Mouse (Mus musculus) right cerebral cortex, postnatal 4 days (tissue): ENCODE measurements around the gene E330021D16Rik.
"Not testable (repeated sequence)": the region's sequence is repeated elsewhere in the genome, so short reads cannot be mapped to it uniquely, and the experiment has no call there.

ENCODE experiments used
- DNase-seq: peaks from one replicate; pipeline ENCODE4 v3.0.0-alpha.2; 2022

The E330021D16Rik gene

DNA sequence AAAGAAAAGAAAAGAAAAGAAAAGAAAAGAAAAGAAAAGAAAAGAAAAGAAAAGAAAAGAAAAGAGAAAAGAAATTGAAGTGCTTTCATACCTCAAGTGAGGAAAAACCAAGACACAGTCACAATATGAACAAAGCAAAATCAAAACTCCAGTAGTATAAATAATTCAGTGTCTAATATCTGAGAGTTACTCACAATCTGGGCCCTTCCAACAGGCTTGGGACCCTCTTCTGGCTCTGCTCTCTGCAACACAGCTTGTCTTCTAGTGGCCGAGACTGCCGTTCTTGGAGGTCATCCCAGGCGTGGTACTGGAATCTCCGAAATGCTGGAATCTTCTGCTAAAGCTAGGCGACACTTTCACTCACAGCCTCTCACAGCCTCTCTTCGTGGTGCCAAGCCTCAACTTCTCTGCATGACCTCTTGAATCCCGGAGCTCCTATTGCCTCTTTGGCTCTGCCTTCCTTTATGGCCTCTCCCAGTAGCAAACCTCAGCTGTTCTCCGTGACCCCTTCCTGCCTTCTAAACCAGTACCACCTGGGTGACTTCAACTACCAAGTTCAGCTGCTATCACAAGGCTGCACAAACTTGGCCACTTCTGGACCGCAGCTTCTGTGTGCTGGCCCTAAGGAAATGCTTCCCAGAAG is at the start of gene E330021D16Rik:
Gene E330021D16Rik, minus strand, starts transcription at position 437 of the 643 bp plus-strand sequence.
- DNase-seq = no peak

DNA sequence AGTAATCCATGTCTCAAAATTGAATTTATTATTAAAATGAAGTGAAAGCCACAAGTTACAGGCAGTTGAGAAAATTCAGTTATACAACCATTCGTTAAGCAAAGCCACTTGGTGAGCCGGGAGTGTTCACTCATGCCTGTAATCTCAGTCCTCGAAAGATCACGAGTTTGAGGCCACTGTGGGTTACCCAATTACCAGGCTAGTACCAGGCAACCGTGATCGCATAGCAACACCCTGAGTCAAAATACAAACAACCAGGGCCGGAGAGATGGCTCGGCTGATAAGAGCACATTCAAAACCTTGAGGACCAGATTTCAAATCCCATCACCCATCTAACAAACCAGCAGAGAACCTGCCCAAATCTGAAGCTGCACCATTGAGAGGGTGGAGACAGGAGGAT is 49.7 kb upstream of the E330021D16Rik start:
- DNase-seq = no peak

DNA sequence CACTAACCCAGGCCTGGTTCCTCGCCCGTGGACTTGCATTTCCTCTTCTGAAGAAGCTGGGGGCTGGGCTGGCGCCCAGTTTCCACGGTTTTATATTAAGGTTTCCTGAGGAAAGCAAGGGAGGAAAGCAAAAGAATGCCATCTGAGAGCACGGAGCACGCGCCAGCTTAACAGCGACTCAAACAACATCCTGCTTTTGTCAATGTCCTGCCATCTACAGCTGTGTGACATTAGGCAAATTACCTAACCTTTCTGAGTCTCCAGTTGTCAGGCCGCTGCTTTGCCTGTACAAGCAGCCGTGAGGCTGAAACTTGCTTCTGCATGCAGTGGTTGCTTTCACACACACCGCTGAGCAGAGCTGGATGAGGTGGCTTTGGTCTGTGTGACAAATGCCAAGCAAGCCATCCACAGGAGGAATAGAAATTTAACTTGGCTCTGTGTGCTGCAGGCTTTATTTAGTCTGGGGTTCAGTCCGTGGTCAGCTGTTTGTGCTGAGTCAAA is 48.8 kb upstream of the E330021D16Rik start:
- DNase-seq = peak; percentile 34

DNA sequence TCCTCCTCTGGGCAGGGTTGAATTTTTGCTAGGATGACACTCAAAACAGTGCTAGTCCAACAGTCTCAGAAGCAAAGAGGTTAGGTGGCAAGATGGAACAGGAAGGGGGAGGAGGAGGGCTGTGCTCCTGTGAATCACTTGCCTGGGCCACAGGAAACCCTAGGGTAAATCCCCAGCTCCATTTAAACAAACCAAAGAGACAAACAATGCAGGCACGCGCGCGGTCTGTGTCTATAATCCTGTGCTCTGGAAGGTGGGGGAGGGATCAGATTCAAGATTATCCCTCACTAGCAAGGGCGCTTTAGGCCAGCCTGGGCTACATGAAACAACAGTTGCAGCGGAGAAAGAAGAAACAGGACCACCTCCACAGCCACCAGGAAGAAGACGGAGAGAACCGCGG is 48.1 kb upstream of the E330021D16Rik start:
- no peak for DNase-seq

DNA sequence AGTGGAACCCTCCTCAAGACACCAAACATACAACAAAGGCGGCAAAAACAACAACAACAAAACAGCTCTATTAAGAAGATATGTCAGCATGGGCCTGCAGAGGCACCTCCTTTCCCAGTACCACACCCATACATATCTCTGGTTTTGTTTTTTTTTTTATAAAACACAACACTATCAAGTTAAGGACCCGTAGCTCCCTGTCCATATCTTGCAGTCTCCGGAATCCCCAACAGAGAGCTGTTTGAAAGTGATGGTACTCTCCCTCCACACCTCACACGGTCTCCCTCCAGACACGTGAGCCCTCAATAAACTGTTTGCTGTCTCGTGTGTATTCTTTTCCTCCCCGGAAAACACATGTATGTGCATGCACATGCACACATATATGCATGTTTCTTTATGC is 43.8 kb upstream of the E330021D16Rik start:
- DNase-seq = no peak

DNA sequence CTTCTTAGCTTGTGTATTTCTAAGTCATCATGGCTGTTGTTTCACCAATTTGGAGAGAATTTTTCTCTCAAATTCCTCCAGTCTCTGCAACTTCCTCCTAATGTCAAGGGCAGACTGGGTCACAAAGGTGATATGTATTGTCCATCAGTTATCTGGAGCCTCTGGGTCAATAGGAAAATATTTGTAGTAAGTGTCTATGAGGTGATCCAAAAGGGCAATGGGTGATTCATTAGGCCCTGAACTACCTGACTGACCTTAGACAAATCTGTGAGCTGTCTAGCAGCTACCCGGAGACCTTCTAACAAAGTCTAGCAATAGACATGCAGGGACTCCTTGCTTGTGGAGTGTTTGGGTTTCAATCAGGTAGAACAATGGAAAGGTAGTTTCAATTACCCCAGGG is 40.9 kb upstream of the E330021D16Rik start:
- no peak for DNase-seq

DNA sequence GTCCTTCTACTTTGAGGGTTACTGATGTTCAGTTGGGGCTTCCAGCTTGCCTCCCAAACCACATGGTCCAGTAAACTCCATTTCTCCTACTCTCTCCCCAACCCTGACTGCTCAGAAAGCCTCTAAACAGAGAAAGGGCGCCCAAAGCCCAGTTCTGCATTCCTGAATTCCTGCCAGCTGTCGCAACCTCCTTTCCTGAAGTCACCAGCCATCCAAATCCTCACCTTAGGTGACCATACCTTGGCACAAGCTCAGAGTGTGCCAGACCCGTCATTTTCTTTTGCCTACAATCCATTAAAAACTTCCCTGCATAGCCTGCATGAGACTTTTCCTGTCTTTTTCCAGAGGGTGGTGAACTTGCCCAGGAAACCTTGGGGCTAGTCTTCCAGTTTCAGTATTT is 40.3 kb upstream of the E330021D16Rik start:
- no peak for DNase-seq

DNA sequence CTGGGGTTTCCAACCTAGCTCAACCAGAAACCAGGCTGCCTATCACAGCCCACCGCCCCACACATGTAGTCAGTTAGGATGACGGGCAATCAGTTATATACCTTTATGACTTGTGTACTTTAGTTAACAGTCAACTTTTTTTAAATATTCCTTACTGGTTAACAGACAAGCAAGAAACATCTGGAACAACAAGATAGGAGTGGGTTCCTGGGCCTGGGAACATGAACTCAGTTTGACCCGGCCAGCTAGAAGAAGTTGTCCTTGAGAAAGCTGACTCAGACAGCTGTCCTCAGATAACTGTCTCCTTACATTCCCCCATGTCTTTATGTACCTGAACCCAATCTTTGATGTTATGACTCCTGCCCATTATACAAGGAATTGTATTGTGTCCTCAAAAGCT is 37.3 kb upstream of the E330021D16Rik start:
- DNase-seq = no peak

DNA sequence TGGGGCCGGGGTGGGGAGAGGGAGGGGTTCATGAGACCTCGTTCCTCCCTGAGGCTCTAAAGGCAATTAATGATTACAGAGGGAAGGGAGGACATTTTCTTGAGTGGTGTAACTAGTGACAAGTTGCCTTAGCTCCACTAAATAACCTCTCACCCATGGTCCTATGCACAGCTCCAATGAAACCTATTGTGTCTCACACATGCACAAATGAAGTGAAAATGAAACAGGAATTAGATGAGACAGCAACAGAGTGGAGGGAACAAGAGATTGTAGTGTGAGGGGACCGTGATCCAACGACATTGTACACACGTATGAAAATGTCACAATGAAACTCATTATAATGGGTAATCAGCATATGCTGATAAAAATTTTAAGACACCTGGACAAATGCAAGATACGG is 35.5 kb upstream of the E330021D16Rik start:
- no peak for DNase-seq

DNA sequence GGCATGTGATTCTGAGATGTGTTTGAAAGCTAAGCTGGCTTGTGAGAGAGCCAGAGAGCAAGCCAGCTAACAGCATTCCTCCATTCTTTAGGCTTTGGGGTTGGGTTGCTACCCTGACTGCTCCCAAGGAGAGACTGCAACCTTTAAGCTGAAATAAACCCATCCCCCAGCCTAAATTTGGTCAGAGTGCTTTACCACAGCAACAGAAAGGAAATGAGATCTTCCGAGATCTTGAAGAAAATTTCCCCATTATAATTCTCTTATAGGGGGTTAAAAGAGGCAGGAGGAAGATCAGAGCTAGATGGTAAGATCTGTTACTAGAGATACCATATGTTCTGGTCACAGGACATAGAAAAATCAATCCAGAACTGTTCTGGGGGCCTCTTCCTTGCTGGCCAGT is 34.6 kb upstream of the E330021D16Rik start:
- no peak for DNase-seq

DNA sequence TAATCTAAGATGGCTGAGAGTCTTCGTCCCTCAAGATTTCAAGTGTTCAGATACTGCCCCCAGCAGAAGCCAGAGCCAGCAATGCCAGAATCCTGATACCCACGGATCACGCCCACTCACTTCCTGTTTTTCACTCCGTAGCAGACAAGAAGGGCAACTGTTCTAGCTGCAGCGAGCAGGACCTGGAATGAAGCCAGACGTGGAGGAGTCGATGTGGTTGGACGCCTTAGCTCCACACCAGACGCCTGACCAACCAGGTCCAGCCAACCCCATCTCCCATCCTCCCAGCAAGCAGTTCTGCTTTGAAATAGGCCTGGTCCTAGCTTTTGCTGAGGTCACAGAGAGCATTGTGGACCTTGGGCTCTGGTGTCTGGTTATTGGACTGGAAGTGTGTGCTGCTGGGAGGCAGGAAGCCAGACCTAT is 33.9 kb upstream of the E330021D16Rik start:
- DNase-seq = peak; percentile 15

DNA sequence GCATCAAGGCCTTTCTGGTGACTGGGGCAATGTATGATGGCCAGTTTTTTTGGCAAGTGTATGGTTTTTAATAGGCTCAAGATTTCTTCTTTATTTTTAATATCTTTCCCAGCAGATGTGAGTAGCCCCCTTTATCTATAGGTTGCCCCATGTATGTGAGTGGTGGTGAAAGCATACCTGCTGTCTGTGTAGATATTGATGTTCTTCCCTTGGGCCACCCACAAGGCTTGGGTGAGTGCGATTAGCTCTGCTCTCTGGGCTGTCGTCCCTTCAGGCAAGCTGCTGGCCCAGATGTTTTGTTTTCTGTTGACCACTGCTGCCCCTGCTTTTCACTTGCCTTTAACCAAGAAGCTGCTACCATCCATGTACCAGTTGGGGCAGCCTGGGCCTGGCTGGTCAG is 23.8 kb upstream of the E330021D16Rik start:
- DNase-seq = not testable (repeated sequence)

DNA sequence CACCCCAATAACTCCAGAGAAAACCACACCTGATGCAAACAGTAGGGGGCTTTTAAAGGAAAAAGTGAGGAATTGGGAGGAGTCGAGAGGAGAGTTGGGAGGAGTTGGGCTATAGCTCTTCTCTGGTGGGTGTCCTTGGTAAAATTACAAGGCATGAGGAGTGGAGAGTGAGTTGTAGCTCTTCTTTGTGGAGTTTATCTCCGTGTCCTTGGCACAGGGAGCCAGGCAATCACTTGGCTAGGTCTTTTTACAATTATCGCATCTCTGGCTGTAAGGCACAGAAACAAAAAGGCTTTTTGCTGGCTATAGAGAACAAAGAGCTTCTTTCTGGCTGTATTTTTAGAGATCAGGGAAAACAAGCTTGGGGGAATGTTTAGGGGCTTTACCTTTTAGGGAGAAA is 20.8 kb upstream of the E330021D16Rik start:
- DNase-seq = not testable (repeated sequence)

DNA sequence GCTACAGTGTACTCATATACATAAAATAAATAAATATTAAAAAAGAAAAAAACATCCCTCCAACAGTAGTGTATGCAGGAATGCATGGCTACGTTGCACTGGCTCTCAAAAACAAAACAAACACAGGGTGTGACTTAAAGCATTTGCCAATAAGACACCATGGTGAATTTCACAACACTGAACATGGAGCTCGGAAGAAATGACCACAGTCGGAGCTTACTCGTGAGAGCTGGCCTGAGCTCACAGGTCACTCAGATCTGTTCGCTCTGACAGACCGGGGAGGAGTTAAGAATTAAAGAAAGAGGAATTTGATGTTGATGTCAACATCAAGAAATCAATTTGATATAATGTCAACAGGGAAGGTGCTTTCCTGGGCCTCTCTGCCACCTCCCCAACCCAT is 18.2 kb upstream of the E330021D16Rik start:
- DNase-seq = no peak

DNA sequence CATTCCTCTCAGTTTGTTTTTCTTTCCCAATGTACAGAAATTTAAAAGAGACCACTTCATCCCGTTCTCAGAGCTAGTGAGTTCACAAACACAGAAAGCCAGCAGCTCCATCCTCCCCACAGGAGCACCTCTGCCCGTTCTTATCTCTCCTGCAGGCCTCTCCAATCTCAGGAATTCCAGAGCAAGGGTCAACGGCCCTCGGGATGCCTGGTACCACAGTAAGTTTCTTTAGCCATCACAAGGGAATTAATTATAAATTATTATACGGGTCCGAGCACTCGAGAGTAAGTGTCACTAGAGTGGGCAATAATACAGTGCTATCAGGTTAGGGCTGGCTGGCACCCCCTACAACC is 16.5 kb upstream of the E330021D16Rik start:
- DNase-seq = no peak

DNA sequence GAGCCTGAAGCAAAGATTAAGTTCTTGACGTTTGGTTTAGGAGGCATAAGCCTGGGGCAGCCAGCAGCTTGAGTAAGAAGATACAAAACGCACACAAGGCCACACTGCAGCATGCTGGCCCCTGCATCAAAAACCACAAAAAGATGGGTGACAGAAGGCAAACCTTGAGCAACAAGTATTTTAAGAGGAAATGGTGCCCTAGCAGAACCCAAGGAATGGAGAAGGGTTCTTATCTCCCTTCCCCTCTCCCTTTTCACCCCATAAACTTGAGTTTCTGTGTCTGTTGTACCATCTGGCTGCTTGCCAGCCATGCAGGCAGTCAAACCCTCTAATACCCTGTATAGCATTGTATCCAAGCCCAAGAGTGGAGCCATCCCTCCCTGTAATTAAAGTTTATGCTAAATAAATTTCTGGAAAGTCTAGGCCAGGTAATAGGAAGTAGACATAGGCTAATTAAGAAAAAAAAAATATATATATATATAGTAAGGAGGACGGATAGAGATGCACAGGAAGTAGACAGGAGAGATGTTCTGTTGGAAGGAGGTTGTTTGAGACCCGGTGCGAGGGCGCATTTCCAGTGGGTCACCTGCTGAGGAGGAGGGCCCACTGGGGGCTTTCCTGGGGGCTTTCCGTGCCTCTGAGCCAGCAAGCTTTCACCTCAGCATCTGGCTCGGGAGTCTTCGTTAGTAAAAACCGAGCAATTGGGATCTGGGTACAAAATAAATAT is 16.0 kb upstream of the E330021D16Rik start:
- no peak for DNase-seq

DNA sequence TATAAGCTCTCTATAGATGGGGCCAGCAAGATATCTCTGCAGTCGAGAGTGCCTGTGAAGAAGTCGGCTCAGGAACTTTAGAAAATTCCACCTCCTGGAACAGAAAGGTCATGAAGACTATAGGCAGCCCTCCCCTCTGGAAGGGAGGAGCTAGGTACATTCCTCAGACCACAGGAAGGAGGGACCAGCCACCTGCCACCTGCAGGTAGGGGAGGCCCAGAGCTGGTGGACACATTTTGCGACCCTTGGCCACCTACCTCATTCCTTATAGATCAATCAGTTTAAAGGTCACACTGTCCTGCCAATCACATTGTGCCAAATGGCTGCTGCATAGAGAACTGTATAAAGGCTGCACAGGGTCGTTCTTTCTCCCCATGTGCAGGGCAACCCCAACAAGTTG is 14.1 kb upstream of the E330021D16Rik start:
- DNase-seq = no peak

DNA sequence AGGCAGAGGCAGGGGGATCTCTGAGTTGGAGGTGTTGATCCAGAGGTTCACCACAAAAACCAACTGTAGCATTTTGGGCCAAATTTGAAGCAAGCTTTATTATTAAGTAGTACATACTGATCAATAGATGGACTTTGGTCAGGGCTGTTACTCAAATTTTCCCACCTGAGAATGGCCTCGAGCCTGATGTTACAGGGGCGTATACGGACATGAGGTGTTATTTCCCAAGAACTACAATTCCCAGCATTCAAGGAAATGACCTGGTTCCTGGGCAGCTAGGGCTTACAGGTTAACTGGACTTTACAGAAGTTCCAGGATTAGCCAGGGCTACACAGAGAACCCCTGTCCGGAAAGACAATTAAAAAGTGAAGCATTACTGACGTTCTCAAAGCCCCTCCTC is 13.0 kb upstream of the E330021D16Rik start:
- no peak for DNase-seq

DNA sequence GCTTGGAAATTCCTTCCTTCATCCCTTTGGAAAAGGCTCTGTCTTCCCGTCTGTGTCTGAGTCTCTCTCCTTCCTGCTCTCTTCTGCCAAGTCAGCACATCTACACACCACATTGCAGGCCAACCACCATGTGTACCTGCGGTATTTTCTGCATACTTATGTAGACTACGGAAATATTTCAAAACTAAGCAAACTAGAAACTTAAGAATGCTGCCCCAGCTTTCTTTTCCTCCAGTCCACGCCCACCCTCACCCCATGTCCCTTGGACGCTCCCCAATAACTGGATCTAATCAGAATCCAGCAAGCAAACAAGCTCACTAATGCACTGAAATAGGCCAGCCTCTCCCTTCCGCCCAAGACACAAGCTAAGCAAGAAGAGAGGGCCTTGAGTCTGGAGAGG is 11.9 kb upstream of the E330021D16Rik start:
- DNase-seq = no peak

DNA sequence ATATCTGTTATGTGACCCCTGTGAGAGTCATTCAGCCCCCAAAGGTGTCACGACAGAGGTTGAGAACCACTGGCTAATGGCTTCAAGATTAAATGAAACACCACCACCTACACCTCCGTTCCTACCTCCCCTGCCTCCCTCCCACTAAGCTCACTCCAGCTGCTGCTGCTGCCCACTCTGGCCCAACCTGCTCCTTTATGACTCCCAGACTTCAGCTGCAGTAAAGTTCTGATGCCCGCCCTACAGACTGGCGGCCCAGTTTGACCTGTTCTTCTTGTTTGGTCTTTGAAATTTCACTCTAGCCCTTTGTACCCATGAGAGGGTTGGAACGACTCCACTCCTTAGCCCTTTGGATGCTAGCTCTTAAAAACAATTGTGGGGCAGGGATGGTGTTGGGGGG is 10.6 kb upstream of the E330021D16Rik start:
- DNase-seq = no peak

DNA sequence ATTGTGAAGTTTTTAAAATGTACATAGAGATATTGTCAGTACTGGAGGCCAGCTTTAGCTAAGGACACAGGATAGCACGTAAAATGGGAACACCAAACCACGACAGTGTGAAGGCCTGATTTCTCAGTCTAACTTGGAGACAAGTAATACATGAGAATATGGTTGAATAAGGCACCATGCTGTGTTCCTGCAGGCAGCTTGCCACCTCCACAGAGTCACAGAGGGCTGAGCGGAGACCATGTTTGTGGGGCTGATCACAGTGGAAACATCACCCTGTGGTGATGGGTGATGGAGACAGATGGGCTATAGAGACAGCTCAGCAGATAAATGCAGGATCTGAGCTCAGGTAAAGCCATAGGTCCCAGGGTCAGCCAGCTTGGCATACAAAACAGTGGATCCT is 8.8 kb upstream of the E330021D16Rik start:
- no peak for DNase-seq

DNA sequence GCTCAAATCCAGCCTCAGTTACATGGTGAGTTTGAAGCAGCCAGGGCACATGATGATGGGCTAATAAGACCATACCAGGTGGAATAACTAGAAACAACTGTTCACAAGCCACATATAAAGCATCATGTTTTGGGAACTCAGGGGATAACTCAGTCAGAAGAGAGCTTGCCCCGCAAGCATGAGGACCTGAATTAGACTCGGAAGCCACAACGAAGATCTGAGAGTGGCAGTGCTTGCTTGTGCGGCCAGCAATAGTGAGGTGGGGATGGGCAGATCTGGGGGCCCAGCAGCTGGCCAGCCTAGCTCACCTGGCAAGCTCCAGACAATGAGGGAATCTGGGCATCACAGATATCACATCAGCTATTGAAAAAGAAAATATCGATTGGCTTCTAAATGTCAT is 7.8 kb upstream of the E330021D16Rik start:
- no peak for DNase-seq

DNA sequence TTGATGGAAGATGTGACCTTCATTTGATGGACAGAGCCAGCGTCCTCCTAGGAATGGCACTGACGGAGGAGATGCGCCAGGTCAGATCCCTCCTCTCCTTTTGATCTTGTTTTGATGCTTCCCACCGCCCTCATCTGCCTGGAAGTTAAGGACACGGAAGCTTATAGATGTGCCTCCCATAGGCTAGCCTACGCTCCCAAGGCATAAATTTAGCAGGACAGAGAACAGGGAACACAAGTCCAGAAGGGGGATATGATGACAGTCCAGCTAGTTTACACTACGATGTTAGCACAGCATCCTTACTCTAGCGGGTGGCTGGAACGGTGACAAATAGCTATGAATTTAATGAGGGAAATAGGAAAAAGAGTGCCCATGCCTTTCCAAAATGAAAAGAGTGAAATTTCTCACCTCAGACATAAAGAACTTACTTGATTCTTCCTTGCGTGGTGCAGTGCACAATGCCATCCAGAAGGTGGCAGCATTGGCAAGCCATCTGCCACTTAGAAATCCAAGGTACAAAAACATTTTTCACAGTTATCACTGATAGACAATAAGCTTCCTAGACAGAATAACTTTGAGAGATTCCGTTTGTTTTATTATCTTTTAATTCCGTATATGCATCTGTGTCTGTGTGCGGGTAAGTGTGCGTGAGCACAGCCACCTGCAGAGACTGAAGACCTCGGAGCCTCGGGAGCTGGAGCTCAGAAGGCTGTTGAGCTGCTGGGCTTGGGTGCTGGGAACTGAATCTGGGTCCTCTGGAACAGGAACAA is 6.9 kb upstream of the E330021D16Rik start:
- DNase-seq = peak; percentile 63

DNA sequence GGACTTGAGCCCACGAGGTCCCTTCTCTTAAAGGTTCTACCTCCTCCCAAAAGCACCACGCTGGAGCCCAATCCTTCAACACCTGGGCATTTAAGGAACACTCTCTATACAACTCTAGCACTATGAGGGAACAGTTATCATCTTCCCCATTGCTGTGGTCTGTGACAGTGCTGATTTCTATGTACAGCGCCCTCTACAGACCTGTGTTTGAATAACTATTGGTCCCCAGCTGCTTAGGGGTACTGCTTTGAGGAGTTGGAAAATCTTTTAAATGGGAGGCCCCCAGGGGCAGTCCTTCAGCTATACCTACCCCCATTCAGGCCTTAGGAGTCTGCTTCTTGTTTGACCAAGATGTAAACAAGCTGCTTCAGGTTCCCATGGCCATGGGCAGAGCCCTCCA is 5.7 kb upstream of the E330021D16Rik start:
- DNase-seq = no peak
